Mouse (Mus musculus) spleen, adult 2 months (tissue): ENCODE measurements around the gene Pthlh.

Source experiments
- CTCF ChIP-seq: fragments of 200-500 bp; IDR thresholded peaks from 2 replicates; pipeline ENCODE4 v1.5.1; 2011; ENCODE audit warnings: mild to moderate bottlenecking, inconsistent platforms; ENCODE audit not compliant: insufficient read depth, insufficient read length, insufficient replicate concordance; ENCODE audit errors: extremely low read depth
- POLR2A ChIP-seq: fragments of 200-500 bp; IDR thresholded peaks from 2 replicates; pipeline ENCODE4 v1.6.1; 2011; ENCODE audit warnings: low read depth, low read length, inconsistent platforms

DNA sequence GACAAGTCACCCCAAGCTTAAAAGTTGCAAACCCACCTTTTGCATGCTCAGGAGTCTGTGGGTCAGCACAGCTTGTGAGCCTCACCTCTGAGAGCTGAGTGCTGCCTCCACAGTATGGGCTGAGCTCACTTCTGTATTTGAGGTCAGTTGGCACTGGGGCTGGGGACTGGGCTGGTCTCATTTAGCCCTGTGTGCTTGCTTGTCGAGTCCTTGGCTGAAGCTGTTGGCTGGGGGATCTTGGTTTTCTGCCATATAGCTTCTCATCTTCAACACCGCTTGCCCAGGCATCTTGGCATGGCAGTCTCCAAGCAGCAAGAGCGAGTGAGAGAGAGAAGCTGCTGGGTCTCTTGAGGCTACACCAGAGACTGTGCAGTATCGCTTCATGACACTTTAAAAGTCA lies 46.1 kb upstream of the Pthlh start:
- no peak for TF ChIP-seq POLR2A
- TF ChIP-seq CTCF = no peak
